Mouse (Mus musculus): ENCODE results near the gene Trim41.
A peak's percentile ranks its signal among the peaks of the same experiment; 100 is the strongest.

DNA sequence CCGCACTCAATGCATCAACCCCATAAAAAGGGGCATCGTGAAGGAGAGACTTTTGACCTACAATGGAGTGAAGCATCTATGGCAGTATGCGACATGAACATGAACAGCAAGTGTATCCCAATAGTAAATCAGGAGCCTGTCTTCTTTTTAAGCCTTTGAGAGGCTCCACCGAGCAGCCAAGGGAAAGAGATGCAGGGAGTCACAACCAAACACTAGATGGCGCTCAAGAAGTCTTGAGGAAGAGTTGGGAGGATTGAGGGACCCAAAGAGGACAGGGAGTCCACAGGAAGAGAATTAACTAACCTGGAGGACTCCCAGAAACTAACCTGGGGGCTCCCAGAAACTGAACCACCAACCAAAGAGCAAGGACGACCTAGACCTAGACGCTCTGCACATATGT, 37.7 kb downstream of the Trim41 start:
- peak; percentile 51 for TF ChIP-seq CTCF (IDR thresholded peaks at IDR 0.05; ENCODE audit: low read depth, low read length)
- TF ChIP-seq EP300 (IDR thresholded peaks at IDR 0.05; ENCODE audit: insufficient read depth, low read depth, low read length), result no peak
- TF ChIP-seq POLR2A (IDR thresholded peaks at IDR 0.05; ENCODE audit: insufficient read depth, low read length), result no peak

Measured in ES-Bruce4 (cell line).